Mouse (Mus musculus): Measurements from ENCODE around the gene Gse1.

GRCm38 (mm10) chr8:120465710-120466109 lies 237.5 kb downstream of the Gse1 start:
- no peak for TF ChIP-seq POLR2A (IDR thresholded peaks at IDR 0.05; ENCODE audit: insufficient read depth, low read depth, low read length)
- TF ChIP-seq CTCF (IDR thresholded peaks at IDR 0.05), result no peak

All from heart, adult 2 months (tissue).